Mouse (Mus musculus): ENCODE measurements around the gene Olfr320.
"Not testable (repeated sequence)": the region's sequence is repeated elsewhere in the genome, so short reads cannot be mapped to it uniquely, and the experiment has no call there.

Olfr320 gene

DNA sequence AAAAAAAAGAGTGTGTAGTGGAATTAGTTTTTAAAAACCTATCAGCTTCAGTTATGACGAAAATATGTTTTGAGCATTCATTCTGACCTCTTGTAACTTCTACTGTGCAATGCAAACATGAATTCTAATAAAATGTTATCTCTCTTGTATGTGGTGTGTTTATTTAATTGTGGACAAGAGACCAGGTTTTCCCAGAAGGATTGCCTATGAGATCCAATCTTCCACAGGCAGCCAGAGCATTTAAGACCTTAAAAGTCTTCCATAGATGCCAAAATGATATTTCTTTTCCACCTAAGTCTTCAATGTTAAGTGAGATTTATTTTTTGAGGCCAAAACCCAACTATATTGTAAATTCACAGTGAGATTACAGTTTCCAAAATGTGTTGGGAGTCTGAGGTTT, at the start of gene Olfr320:
TSS of gene Olfr320 (plus strand) at position 301 of the 400 bp plus-strand sequence.
- DNase-seq (ENCODE audit: low read depth, low spot score): no peak

DNA sequence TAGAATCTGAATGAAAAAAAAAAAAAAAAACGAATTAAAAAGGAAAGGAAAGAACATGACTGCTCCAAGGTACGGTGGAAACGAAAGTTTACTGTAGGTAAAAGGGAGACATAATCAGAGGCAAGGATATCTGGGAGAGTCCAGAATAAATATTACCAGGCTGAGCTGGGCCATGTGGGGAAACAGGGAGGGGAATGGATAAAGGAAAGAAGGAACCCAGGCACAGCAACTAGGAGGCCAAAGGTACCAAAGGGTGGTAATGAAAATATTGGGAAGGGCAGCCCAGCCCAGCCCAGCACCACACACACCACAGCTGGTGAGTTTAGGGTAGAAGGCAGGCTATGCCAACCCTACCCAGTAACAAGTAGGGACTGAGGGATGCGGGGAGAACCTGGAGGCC, 46.0 kb upstream of the Olfr320 start:
- no peak for DNase-seq (ENCODE audit: low read depth, low spot score)

DNA sequence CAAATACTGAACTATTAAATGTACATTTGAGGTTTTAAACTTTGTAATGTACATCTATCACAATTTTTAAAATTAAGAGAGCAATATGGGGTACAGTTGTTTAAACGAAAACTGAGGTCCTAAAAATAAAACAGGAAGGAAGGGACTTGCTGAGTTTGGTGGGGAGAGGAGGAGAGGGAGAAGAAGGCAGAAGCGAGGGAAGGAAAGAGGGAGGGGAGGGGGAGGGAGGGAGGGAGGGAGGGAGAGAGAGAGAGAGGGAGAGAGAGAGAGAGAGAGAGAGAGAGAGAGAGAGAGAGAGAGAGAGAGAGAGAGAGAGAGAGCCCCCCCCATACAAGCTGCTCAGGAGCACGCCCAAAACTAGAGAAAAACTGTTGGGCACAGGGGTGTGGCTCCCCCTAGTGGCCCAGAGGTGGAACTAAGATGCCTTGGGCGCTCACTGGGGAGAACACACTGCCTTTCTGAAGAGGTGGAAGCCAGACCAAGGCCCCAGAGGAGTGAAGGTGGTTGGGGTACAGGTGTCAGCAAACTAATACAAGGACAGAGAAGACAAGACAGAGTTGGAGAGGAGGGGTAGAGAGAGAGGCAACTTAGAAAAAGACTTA, 44.4 kb upstream of the Olfr320 start:
- no peak for DNase-seq (ENCODE audit: low read depth, low spot score)

DNA sequence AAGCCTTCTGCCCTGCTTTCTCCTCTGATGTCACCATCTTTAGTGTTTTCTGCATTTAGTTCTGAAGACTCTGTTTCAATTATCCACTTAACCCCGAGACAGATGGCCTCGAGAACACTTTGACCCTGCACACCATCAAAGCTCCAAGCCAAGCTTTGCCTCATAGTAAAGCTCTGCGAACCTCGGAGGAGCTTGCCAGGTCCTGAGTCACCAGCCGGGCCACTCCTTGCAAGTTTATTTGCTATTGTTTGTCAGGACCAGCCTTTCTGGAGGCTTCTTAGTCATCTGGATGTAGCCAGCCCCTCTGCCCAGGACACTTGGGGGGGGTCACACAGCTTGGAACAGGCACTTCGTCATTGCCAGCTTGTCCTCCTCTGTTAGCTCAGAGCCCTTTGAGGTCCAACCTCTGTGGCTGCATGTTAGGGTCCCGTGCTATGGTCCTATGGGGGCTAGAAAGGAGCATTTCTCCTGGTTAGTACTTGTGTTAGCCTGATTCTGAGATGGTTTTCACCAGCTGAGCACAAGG, 42.7 kb upstream of the Olfr320 start:
- no peak for DNase-seq (ENCODE audit: low read depth, low spot score)

DNA sequence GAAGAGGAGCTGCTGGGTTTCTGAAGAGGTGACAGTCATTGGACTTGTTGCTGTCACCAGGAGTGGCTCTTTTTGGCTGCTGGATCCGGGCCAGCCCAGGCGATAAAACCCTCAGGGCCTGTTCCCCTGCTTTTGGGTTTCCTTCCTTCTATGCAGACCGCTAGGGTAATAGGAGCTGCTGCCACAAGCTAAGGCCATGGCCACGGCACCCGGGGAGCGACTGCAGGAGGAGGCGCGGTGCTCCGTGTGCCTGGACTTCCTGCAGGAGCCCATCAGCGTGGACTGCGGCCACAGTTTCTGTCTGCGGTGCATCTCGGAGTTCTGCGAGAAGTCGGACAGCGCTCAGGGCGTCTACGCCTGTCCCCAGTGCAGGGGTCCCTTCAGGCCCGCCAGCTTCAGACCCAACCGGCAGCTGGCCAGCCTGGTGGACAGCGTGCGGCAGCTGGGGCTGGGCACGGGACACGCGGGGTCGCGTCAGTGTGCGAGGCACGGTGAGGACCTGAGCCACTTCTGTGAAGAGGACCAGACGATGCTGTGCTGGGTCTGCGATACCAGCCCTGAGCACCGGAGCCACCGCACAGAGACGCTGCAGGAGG, 40.5 kb upstream of the Olfr320 start, which contains the start of gene Trim58:
TSS of gene Trim58 (plus strand) at position 194 of the 596 bp plus-strand sequence.
- DNase-seq (ENCODE audit: low read depth, low spot score): no peak

DNA sequence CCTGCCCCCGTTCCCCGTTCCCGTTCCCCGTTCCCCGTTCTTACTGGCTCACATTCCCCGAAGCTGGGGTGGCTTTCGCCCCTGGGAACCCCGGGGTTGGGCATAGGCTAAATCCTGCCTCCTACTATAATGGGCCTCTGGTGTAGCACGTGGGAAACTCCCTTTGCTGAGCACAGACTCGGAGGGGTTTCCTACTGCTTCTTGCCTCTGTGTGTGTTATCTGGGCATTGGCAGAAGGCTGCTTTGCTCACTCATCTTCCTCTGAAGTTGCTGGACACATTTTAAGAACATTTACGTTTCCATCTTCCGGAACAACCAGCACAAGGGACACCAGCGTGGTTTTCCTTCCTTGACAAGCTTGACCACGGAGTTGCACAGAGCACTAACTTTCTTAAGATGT, 39.8 kb upstream of the Olfr320 start:
- DNase-seq (ENCODE audit: low read depth, low spot score): no peak

DNA sequence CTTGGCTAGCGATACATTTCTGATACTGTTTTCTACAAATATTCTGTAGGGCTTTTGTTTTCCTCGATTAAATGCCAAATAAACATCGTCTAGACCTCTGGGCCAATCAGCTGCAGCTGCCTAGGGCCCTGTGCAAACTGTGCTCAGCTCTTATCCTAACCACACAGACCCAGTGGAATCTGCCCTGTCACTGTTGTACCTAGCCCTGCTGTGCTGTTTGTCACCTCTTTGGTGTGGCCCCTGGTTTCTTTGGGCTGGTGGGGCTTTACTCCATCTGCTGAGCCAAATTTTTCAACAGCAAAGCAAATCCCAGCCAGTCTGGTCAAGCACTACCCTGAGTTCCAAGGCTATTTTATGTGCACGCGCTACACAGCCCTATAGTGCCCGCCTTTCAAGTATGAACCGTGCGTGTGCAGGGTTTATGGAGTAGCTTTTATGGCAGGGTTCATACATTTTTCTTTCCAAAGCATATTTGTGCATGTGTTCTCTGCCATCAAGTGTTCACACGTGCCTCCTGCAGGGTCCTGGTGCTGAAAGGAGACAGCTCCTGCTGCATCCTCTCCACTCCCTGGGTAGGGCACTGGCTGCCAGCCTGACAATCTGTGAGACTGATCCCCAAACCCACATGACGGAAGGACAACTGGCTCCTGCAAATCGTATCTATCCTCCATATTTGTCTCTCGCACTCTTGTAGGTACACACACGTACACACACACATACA, 39.1 kb upstream of the Olfr320 start:
- no peak for DNase-seq (ENCODE audit: low read depth, low spot score)

DNA sequence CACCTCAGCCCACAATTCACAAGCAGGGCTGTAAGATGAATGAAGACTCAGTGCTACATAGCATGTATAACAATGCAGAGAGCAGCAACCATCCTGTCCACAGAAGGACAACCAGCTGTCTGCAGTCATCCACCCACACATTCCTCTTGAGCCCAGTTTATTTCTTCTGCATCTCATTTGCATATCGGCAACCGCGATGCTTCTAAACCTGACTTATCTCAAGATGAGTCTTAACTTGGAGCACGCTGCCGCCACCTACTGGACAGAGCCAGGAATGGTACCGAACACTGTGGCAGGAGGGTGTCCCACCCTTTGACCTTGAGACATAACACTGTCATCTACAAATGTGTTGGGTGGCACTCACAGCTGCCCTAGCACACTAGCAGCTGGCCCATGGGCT, 37.5 kb upstream of the Olfr320 start:
- peak; percentile 33 for DNase-seq (ENCODE audit: low read depth, low spot score)

DNA sequence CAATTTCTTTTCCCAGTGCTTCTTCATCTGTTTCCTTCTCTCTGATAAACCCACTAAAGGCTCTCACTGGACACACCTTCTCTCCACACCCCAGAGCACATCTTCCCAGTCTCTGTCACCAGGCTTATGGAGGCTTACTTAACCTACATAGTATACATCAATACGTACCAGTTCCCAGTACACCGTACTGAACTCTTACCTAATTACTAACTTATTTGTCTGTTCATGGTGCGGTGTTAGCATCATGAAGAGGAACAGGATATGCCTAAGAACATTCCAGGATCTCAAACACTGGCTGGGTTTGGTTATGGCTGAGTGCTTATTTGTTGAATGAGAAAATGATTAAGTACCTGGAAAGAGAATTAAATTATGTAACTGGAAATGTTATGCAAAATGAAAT, 25.7 kb upstream of the Olfr320 start:
- DNase-seq (ENCODE audit: low read depth, low spot score): no peak

DNA sequence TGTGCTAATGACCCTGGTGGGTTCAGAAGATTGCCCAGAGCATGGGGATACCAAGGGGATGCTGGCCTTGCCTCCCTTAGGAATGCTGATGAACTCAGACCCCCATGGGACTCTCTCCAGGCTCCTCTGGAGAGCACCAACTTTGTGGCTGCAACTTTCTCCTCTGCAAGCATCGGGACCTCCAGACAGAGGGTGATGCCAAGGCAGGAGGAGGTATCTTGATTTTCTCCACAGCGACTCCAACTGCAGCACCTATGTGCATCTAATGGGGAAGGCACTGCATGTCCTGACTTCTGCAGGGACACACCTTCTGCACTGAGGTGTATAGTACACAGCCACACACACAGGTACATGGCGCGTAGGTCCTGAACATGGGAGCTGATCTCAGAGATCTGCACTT, 22.3 kb upstream of the Olfr320 start, which contains the start of gene Olfr322:
TSS of gene Olfr322 (plus strand) at position 187 of the 400 bp plus-strand sequence.
- no peak for DNase-seq (ENCODE audit: low read depth, low spot score)

DNA sequence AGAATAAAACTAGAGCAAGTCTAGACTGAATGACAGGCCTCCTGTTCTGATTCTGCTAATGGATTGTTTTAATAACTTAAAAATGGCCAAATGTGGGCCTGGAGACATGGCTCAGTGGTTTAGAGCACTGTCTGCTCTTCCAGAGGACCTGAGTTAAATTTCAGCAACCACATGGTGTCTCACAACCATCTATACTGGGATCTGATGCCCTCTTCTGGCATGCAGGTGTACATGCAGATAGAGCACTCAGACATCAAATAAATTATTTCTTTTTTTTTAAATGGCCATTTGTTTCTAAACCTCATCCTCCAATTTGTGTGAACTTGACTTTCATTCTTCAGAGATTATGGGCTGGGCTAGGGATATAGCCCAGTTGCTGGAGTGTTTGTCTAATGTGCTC, 11.6 kb upstream of the Olfr320 start:
- DNase-seq (ENCODE audit: low read depth, low spot score): no peak

DNA sequence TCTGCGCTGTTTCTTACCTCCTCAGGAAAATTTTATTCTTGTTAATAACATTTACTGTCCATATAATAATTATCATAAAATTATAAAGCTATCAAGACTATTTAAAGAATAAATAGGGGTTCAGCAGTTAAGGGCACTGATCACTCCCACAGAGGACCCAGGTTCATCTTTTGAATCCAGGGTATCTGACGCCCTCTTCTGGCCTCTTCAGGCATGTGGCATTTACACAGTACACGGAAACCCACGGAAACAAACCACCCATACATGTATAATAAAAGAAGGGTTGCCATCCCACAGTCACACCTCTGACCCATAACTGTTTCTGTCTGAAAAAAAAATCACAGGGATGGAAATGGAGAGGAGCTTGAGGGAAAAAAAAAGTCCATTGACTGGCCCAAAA, 9.1 kb upstream of the Olfr320 start:
- DNase-seq (ENCODE audit: low read depth, low spot score): no peak

DNA sequence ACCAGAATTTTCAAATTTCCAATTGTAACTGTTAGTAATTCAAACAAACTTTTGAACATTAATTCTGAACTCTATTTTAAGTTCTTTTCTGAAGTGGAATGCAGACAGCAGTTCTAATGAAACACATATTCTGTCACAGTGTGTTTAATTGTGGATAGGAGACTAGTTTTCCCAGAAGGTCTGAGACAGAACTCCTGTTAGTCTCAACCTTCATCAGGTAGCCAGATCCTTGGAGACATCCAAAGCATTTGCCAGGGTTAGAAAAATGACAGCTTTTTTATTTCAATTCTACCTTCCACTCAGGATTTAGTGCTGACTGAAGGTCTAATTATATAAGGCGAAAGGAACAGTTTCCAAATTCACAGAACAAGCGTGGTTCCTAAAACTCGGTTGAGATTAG, 18.0 kb downstream of the Olfr320 start, which contains the start of gene Olfr319:
TSS of gene Olfr319 (plus strand) at position 301 of the 400 bp plus-strand sequence.
- DNase-seq (ENCODE audit: low read depth, low spot score): no peak

DNA sequence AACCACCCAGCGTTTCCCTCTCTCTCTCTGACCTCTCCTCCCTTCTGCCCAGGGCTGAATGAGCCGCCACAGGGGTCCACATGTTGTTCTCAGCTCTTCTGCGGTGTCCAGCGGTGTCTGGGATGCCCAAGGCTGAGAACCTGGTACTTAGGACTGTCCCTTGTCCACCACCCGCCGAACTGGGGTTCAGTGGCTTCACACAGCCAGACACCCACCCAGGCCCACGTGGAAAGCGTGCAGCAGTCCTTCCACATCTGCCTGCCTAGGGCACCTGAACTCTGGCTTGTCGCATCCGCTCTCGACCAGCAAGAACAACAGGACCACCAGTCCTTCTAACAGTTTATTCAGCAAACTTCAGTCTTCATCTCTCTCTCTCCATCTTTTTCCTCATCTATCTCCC, 28.2 kb downstream of the Olfr320 start:
- DNase-seq (ENCODE audit: low read depth, low spot score): no peak

DNA sequence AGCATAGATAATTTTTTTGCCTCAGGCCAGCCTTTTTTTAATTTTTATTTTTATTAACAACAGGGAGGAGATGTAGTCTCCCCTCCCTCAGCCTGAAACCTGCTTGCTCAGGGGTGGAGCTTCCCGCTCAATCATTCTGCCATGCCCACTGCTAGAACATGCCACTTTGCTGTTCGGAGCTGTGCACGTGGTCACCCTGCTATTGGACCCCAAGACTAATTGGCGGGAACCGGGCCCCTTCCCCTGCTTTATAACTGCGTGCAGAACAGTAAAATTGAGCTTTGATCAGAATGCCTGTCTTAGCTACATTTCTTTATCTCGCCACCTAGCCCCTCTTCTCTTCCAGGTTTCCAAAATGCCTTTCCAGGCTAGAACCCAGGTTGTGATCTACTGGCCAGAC, 36.8 kb downstream of the Olfr320 start:
- DNase-seq (ENCODE audit: low read depth, low spot score): not testable (repeated sequence)

DNA sequence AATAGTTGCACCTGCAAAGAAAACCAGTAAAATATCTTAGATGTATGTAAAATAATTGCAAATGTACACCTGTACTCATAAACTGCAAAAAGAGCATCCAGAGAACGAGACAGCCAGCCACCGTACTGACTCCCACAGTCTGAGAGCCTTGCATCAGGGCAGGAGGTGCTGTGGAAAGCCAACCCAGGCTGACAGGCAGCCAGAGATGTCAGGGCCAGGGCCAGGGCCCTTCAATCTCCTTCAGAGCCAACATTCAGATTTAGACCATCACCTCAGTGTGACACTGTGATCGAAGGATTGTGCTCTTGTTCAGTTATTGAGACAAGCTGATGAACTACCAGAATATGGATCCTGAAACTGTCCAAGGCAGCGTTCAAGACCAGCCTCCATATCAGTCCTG, 38.8 kb downstream of the Olfr320 start:
- DNase-seq (ENCODE audit: low read depth, low spot score): no peak

DNA sequence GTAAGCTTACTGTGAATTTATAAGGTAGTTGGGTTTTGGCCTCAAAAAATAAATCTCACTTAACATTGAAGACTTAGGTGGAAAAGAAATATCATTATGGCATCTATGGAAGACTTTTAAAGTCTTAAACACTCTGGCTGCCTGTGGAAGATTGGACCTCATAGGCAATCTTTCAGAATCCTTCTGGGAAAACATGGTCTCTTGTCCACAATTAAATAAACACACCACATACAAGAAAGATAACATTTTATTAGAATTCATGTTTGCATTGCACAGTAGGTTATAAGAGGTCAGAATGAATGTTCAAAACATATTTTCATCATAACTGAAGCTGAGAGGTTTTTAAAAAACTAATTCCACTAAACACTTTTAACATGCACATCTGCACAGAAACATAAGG, 43.0 kb downstream of the Olfr320 start, which contains the start of gene Olfr318:
TSS of gene Olfr318 (minus strand) at position 101 of the 400 bp plus-strand sequence.
- no peak for DNase-seq (ENCODE audit: low read depth, low spot score)

DNA sequence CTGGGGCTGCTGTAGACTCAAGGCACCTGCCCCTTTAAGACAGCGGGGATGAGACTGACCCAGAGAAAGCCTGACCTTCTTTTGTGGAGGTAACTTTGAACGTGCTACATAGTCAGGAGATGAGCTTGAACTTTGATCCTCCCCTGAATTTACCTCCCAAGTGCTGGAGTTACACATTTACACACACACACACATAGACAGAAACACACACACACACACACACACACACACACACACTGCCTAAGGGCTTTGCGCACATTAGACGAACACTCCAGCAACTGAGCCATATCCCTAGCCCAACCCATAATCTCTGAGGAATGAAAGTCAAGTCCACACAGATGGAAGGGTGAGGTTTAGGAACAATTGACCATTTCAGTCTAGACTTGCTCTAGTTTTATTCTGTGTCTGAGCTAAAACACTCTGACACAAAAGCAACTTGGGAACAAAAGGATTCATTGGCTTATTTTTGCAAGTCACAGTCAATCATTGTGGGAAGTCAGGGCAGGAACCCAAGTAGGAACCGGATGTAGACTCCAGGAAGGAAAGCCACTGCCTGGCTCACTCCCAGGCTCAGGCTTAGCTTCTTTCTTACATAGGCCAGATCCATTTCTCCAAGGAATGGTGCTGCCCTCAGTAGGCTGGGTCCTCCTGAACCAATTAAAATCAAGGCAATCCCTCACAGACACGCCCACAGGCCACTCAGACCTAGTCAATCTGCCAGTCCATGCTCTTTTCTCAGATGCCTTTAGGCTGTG, 47.2 kb downstream of the Olfr320 start:
- not testable (repeated sequence) for DNase-seq (ENCODE audit: low read depth, low spot score)

DNA sequence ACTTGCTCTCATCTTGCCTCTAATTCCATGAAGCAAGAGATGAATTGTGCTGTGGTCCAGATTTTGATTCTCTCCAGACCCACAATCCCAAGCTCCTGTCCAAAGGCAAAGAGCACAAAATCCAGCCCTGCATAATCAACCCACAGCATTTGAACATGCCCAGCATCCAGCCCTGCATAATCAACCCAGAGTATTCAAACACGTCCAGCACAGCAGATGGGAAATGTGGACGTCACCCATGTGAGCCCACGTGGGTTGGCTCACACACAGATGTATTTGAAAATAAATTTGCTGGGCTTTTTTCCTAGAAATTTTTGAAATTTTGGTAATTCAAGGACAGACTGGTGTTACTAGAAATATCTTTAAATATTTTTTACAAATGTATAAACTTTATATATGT, 52.5 kb downstream of the Olfr320 start:
- DNase-seq (ENCODE audit: low read depth, low spot score): peak; percentile 39

Data from telencephalon, adult 2 months (tissue).